Mouse (Mus musculus) neural tube, embryonic 11.5 days (tissue): ENCODE measurements around the gene Cyp2c65. TPM values are rescaled to one million over a fixed set of nuclear protein-coding genes. Genes with fewer than 3 reads are reported as not detected.
"Not testable (repeated sequence)": the region's sequence is repeated elsewhere in the genome, so short reads cannot be mapped to it uniquely, and the experiment has no call there.

Experiments
- ATAC-seq: fragments of 200-750 bp; cut with Nextera tagmentation; 2 replicates; pipeline ENCODE4 v1.8.0; 2017; ENCODE audit warnings: moderate number of reproducible peaks, mild to moderate bottlenecking, moderate TSS enrichment, moderate library complexity; ENCODE audit not compliant: insufficient read depth, low FRiP score, low TSS enrichment
- DNase-seq: peaks from one replicate; pipeline ENCODE4 v3.0.0-alpha.2; 2015; ENCODE audit warnings: low spot score
- H3K27ac ChIP-seq: fragments of 300-500 bp; sonication (generic); 2 replicates; pipeline ENCODE4 v1.5.1; 2014; ENCODE audit warnings: low read depth, mild to moderate bottlenecking, low read length
- H3K27me3 ChIP-seq: fragments of 300-500 bp; sonication (generic); 2 replicates; pipeline ENCODE4 v1.6.1; 2014; ENCODE audit warnings: mild to moderate bottlenecking, low read length, mixed read lengths; ENCODE audit not compliant: control insufficient read depth, insufficient read depth
- H3K36me3 ChIP-seq: fragments of 300-500 bp; sonication (generic); 2 replicates; pipeline ENCODE4 v1.6.1; 2014; ENCODE audit warnings: mild to moderate bottlenecking, low read length, moderate library complexity, mixed read lengths; ENCODE audit not compliant: control insufficient read depth, insufficient read depth
- H3K4me1 ChIP-seq: fragments of 300-500 bp; sonication (generic); 2 replicates; pipeline ENCODE4 v1.6.1; 2014; ENCODE audit warnings: low read length, mixed read lengths; ENCODE audit not compliant: control insufficient read depth, insufficient read depth
- H3K4me2 ChIP-seq: fragments of 300-500 bp; sonication (generic); 2 replicates; pipeline ENCODE4 v1.6.1; 2014; ENCODE audit warnings: low read depth, mild to moderate bottlenecking, moderate library complexity
- H3K4me3 ChIP-seq: fragments of 300-500 bp; sonication (generic); 2 replicates; pipeline ENCODE4 v1.5.1; 2014; ENCODE audit warnings: low read depth, low read length
- H3K9ac ChIP-seq: fragments of 300-500 bp; sonication (generic); 2 replicates; pipeline ENCODE4 v1.6.1; 2014; ENCODE audit warnings: mild to moderate bottlenecking, low read length
- H3K9me3 ChIP-seq: fragments of 300-500 bp; sonication (generic); 2 replicates; pipeline ENCODE4 v1.6.1; 2016; ENCODE audit warnings: low read length; ENCODE audit not compliant: control insufficient read depth
- WGBS: fragments of 180-500 bp; shearing (Covaris S2); extraction: QIAGEN DNeasy Blood & Tissue Kit; methylation state at CpG from one replicate; pipeline ENCODE4 v1.1.7; 2014; 5-methylcytosine and 5-hydroxymethylcytosine counted together
- polyA plus RNA-seq: library from polyadenylated mRNA; unstranded; fragments of >200 nt; fragmentation: Nextera tagmentation; extraction: Ambion mirVana; gene quantifications from 2 replicates; pipeline ENCODE4 v1.2.1, GENCODE M21; 2014

Cyp2c65 gene
- not detected in 2 replicates for polyA plus RNA-seq

- ATAC-seq: no peak
- Histone ChIP-seq H3K9me3 (no peaks in the 10 kb centered on the region), H3K27me3 (no peaks in the 10 kb centered on the region), H3K27ac (no peak within 1 kb of the TSS), H3K36me3 (no peaks in the 10 kb centered on the region), H3K4me2 (no peak within 1 kb of the TSS), H3K9ac (no peak within 1 kb of the TSS), H3K4me1 (no peaks in the 10 kb centered on the region), H3K4me3 (no peak within 1 kb of the TSS)
- 72% methylated on average over 2 of the region's 2 CpGs for WGBS
- DNase-seq: no peak
Observed at GRCm38 (mm10) chr19:39060719-39061118, at the start of gene Cyp2c65. Gene Cyp2c65, plus strand, starts transcription at chr19:39061015.

- Histone ChIP-seq H3K4me2 (no peak overlapping the region), H3K4me1 (no peaks in the 10 kb centered on the region), H3K4me3 (no peak overlapping the region), H3K9me3 (no peaks in the 10 kb centered on the region), H3K27me3 (no peaks in the 10 kb centered on the region), H3K27ac (no peak overlapping the region), H3K36me3 (no peaks in the 10 kb centered on the region), H3K9ac (no peak overlapping the region)
- 93% methylated on average over 1 of the region's 1 CpGs for WGBS
- no peak for ATAC-seq
- no peak for DNase-seq
Observed at GRCm38 (mm10) chr19:39057928-39058327, 2.9 kb upstream of the Cyp2c65 start.

DNA sequence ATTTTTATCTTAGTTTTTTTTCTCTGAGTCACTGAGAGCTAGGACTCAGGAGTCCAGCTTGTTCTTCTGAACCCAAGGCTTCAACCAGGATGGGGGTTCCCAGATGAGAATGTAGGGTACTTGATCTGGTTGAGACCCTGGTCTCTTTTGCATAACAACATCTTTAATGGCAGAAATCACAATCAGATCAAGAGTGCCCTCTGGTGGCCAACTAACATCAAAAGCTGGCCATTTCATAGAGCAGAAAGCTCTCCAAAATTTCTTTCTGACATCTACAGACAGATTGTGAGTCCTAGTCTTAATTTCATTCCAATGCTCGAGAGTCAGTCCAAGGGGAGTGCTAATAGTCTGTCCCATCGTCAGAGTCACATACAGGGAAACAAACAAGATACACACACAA is 38.0 kb downstream of the Cyp2c65 start:
- H3K4me3 ChIP-seq, H3K27ac ChIP-seq, H3K4me2 ChIP-seq, H3K4me1 ChIP-seq, H3K27me3 ChIP-seq, H3K9ac ChIP-seq, ATAC-seq, H3K36me3 ChIP-seq, DNase-seq, H3K9me3 ChIP-seq: not testable (repeated sequence)
- 77% methylated on average over 2 of the region's 2 CpGs for WGBS

DNA sequence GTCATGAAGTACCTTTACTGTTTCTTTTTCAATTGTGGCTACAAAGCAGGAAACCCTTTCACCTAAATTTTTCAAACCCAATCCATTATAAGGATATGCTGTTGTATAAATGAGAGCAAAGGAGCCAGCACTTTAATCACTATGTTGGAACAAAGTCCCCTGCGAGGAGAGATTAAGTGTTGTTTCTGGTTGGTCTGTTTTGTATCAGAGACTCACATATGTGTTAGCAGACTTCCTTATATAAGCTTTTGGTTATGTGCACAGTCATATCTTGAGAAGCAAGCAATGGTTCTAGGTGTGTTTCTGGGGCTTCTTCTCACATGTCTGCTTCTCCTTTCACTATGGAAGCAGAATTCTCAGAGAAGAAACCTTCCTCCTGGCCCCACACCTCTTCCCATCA is 52.8 kb downstream of the Cyp2c65 start, which contains the start of gene Cyp2c66:
Gene Cyp2c66, plus strand, starts transcription at position 255 of the 400 bp plus-strand sequence.
- H3K27ac ChIP-seq: no peak within 1 kb of the TSS
- no peak within 1 kb of the TSS for H3K9ac ChIP-seq
- no peak for DNase-seq
- no peaks in the 10 kb centered on the region for H3K27me3 ChIP-seq
- no peak for ATAC-seq
- no peak within 1 kb of the TSS for H3K4me3 ChIP-seq
- no peaks in the 10 kb centered on the region for H3K4me1 ChIP-seq
- no peak within 1 kb of the TSS for H3K4me2 ChIP-seq
- 84% methylated on average over 1 of the region's 1 CpGs for WGBS
- no peaks in the 10 kb centered on the region for H3K9me3 ChIP-seq
- no peaks in the 10 kb centered on the region for H3K36me3 ChIP-seq

Other genes with a start within 250 kb of the Cyp2c65 start
- gene Noc3l, start 241.8 kb upstream of the Cyp2c65 start, polyA plus RNA-seq: 11.2 and 11.6 TPM in 2 replicates
- gene Tbc1d12, start 224.4 kb upstream of the Cyp2c65 start, polyA plus RNA-seq: 3.4 and 3.8 TPM in 2 replicates
- gene Hells, start 130.1 kb upstream of the Cyp2c65 start, polyA plus RNA-seq: 72.7 and 74.7 TPM in 2 replicates
- not detected in 2 replicates for gene Cyp2c55, start 54.0 kb upstream of the Cyp2c65 start, polyA plus RNA-seq
- not detected in 2 replicates for gene Cyp2c66, start 52.9 kb downstream of the Cyp2c65 start, polyA plus RNA-seq
- not detected in 2 replicates for gene Cyp2c29, start 208.4 kb downstream of the Cyp2c65 start, polyA plus RNA-seq